Mouse (Mus musculus) lung, postnatal 0 days (tissue): ENCODE measurements at regions not wholly inside any gene's neighbourhood (a gene's known extent, or its start where the extent isn't known, plus 50 kb on each side); places are given as distances from the start of the nearest gene placed in this dataset.
A peak's percentile ranks its signal among the peaks of the same experiment; 100 is the strongest.

Source experiments
- ATAC-seq: fragments of 200-750 bp; cut with Nextera tagmentation; 2 replicates; pipeline ENCODE4 v1.8.0; 2017; ENCODE audit warnings: moderate library complexity
- DNase-seq: peaks from one replicate; pipeline ENCODE4 v3.0.0-alpha.2; 2016; ENCODE audit warnings: low spot score
- H3K27ac ChIP-seq: fragments of 300-500 bp; sonication (generic); 2 replicates; pipeline ENCODE4 v1.5.1; 2014; ENCODE audit warnings: antibody characterized with exemption, mild to moderate bottlenecking, low read length, mixed read lengths
- H3K27me3 ChIP-seq: fragments of 300-500 bp; sonication (generic); replicated peaks from 2 replicates; pipeline ENCODE4 v1.6.1; 2014; ENCODE audit warnings: low read length, mixed read lengths; ENCODE audit not compliant: insufficient read depth
- H3K36me3 ChIP-seq: fragments of 300-500 bp; sonication (generic); 2 replicates; pipeline ENCODE4 v1.6.1; 2014; ENCODE audit warnings: low read length, mixed read lengths; ENCODE audit not compliant: insufficient read depth
- H3K4me1 ChIP-seq: fragments of 300-500 bp; sonication (generic); 2 replicates; pipeline ENCODE4 v1.6.1; 2014; ENCODE audit warnings: antibody characterized with exemption, low read depth, low read length, mixed read lengths; ENCODE audit not compliant: insufficient read depth
- H3K4me2 ChIP-seq: fragments of 300-500 bp; sonication (generic); replicated peaks from 2 replicates; pipeline ENCODE4 v1.6.1; 2014; ENCODE audit warnings: low read depth, mild to moderate bottlenecking, low read length, moderate library complexity, mixed read lengths
- H3K4me3 ChIP-seq: fragments of 300-500 bp; sonication (generic); 2 replicates; pipeline ENCODE4 v1.5.1; 2014; ENCODE audit warnings: low read depth, low read length
- H3K9ac ChIP-seq: fragments of 300-500 bp; sonication (generic); replicated peaks from 2 replicates; pipeline ENCODE4 v1.6.1; 2014; ENCODE audit warnings: low read depth, mild to moderate bottlenecking
- H3K9me3 ChIP-seq: fragments of 300-500 bp; sonication (generic); 2 replicates; pipeline ENCODE4 v1.6.1; 2016; ENCODE audit warnings: low read length, mixed read lengths
- CTCF ChIP-seq: IDR thresholded peaks from 2 replicates; pipeline ENCODE4 v1.5.1; 2016; ENCODE audit warnings: antibody characterized with exemption, mild to moderate bottlenecking
- EP300 ChIP-seq: IDR thresholded peaks from 2 replicates; pipeline ENCODE4 v1.6.1; 2016; ENCODE audit warnings: antibody characterized with exemption, mild to moderate bottlenecking, control low read depth
- WGBS: fragments of 180-500 bp; shearing (Covaris S2); extraction: QIAGEN DNeasy Blood & Tissue Kit; methylation state at CpG from one replicate; pipeline ENCODE4 v1.1.7; 2014; 5-methylcytosine and 5-hydroxymethylcytosine counted together

- TF ChIP-seq CTCF (no peak), EP300 (no peak)
- DNase-seq (no peak), ATAC-seq (no peak)
These were observed 112.9 kb upstream of the Sall1 start for GRCm38 (mm10) chr8:89156909-89157308.

GRCm38 (mm10) chr8:89153605-89154004 lies 109.6 kb upstream of the Sall1 start:
- ATAC-seq (no peak), DNase-seq (no peak)
- no peaks in the 10 kb centered on the region for H3K4me1 ChIP-seq
- no peak overlapping the region for H3K4me3 ChIP-seq
- no peak overlapping the region for H3K9ac ChIP-seq
- H3K27ac ChIP-seq, result no peak overlapping the region
- no peaks in the 10 kb centered on the region for H3K36me3 ChIP-seq
- TF ChIP-seq CTCF (no peak), EP300 (no peak)
- no peak overlapping the region for H3K4me2 ChIP-seq
- 33% methylated on average over 3 of the region's 3 CpGs for WGBS
- no peaks in the 10 kb centered on the region for H3K27me3 ChIP-seq
- no peaks in the 10 kb centered on the region for H3K9me3 ChIP-seq

More at GRCm38 (mm10) chr8:89156909-89157308, 112.9 kb upstream of the Sall1 start:
- 77% methylated on average over 1 of the region's 1 CpGs for WGBS
- no peaks in the 10 kb centered on the region for H3K9me3 ChIP-seq
- no peaks in the 10 kb centered on the region for H3K36me3 ChIP-seq
- no peaks in the 10 kb centered on the region for H3K27me3 ChIP-seq
- H3K4me2 ChIP-seq, result no peak overlapping the region
- no peak overlapping the region for H3K4me3 ChIP-seq
- no peak overlapping the region for H3K9ac ChIP-seq
- no peaks in the 10 kb centered on the region for H3K4me1 ChIP-seq
- H3K27ac ChIP-seq, result no peak overlapping the region

- Histone ChIP-seq H3K9ac (no peak overlapping the region), H3K4me2 (no peak overlapping the region), H3K4me1 (no peaks in the 10 kb centered on the region), H3K27me3 (no peaks in the 10 kb centered on the region), H3K27ac (no peak overlapping the region), H3K9me3 (no peaks in the 10 kb centered on the region), H3K36me3 (no peaks in the 10 kb centered on the region), H3K4me3 (no peak overlapping the region)
- DNase-seq (peak; percentile 47), ATAC-seq (peak; percentile 66)
- TF ChIP-seq EP300, result no peak
- no peak for TF ChIP-seq CTCF
- 31% methylated on average over 17 of the region's 17 CpGs for WGBS
These were observed 109.1 kb upstream of the Sall1 start for GRCm38 (mm10) chr8:89152867-89153595.

- no peaks in the 10 kb centered on the region for H3K4me1 ChIP-seq
- H3K4me2 ChIP-seq, result no peak overlapping the region
- no peak for DNase-seq
- H3K9me3 ChIP-seq, result no peaks in the 10 kb centered on the region
- no peak for ATAC-seq
- H3K36me3 ChIP-seq, result no peaks in the 10 kb centered on the region
- TF ChIP-seq CTCF (no peak), EP300 (no peak)
- 25% methylated on average over 8 of the region's 8 CpGs for WGBS
- H3K9ac ChIP-seq, result no peak overlapping the region
- H3K4me3 ChIP-seq, result no peak overlapping the region
- H3K27me3 ChIP-seq, result no peaks in the 10 kb centered on the region
- no peak overlapping the region for H3K27ac ChIP-seq
These were observed 108.4 kb upstream of the Sall1 start for GRCm38 (mm10) chr8:89152331-89152730.

- Histone ChIP-seq H3K4me2 (no peak overlapping the region), H3K9ac (no peak overlapping the region), H3K9me3 (no peaks in the 10 kb centered on the region), H3K4me3 (no peak overlapping the region), H3K4me1 (no peaks in the 10 kb centered on the region), H3K27ac (no peak overlapping the region), H3K36me3 (no peaks in the 10 kb centered on the region), H3K27me3 (no peaks in the 10 kb centered on the region)
- no peak for DNase-seq
- WGBS, result 63% methylated on average over 2 of the region's 2 CpGs
- TF ChIP-seq CTCF, result no peak
- no peak for TF ChIP-seq EP300
- no peak for ATAC-seq
These were observed 107.0 kb upstream of the Sall1 start for GRCm38 (mm10) chr8:89150952-89151351.

- TF ChIP-seq CTCF (no peak), EP300 (no peak)
- no peak overlapping the region for H3K4me2 ChIP-seq
- no peak overlapping the region for H3K27ac ChIP-seq
- no peaks in the 10 kb centered on the region for H3K4me1 ChIP-seq
- WGBS, result 43% methylated on average over 8 of the region's 8 CpGs
- no peak overlapping the region for H3K4me3 ChIP-seq
- no peaks in the 10 kb centered on the region for H3K9me3 ChIP-seq
- no peak overlapping the region for H3K9ac ChIP-seq
- no peak for DNase-seq
- no peaks in the 10 kb centered on the region for H3K27me3 ChIP-seq
- H3K36me3 ChIP-seq, result no peaks in the 10 kb centered on the region
- ATAC-seq, result no peak
These were observed 97.7 kb upstream of the Sall1 start for GRCm38 (mm10) chr8:89141529-89142235.
